Mouse (Mus musculus) left cerebral cortex, adult 18-20 months (tissue): Measurements from ENCODE around the gene Cpe. TPM values are rescaled to one million over a fixed set of nuclear protein-coding genes. Genes with fewer than 3 reads are reported as not detected.
"Not testable (repeated sequence)": the region's sequence is repeated elsewhere in the genome, so short reads cannot be mapped to it uniquely, and the experiment has no call there.

ENCODE experiments used
- DNase-seq, 2 experiments: peaks; one replicate each; pipeline ENCODE4 v3.0.0; 2021 to 2022; ENCODE audit warnings: low spot score in 2 of 2, mixed read lengths in 1 of 2
- total RNA-seq, 2 experiments: library from RNA; stranded (reverse); gene quantifications; 2 replicates each; pipeline ENCODE4 v1.2.3; 2021

Cpe gene
- total RNA-seq, 2 experiments from 2014 or later = 1,840 to 1,955 TPM

GRCm38 (mm10) chr8:64676381-64676780 lies 16.5 kb downstream of the Cpe start:
- no peak for DNase-seq

GRCm38 (mm10) chr8:64674951-64675585 lies 17.8 kb downstream of the Cpe start:
- DNase-seq = no peak

GRCm38 (mm10) chr8:64672920-64673319 lies 19.9 kb downstream of the Cpe start:
- no peak for DNase-seq

- DNase-seq = no peak
Observed at GRCm38 (mm10) chr8:64671937-64672336, 20.9 kb downstream of the Cpe start.

GRCm38 (mm10) chr8:64666305-64666704 lies 26.5 kb downstream of the Cpe start:
- not testable (repeated sequence) for DNase-seq

- DNase-seq = no peak
Observed at GRCm38 (mm10) chr8:64665563-64665962, 27.3 kb downstream of the Cpe start.

GRCm38 (mm10) chr8:64664811-64665210 lies 28.0 kb downstream of the Cpe start:
- DNase-seq = no peak

- DNase-seq = no peak
Observed at GRCm38 (mm10) chr8:64664350-64664749, 28.5 kb downstream of the Cpe start.

GRCm38 (mm10) chr8:64659097-64659496 lies 33.8 kb downstream of the Cpe start:
- DNase-seq = peak; percentile 39 to 58

GRCm38 (mm10) chr8:64657980-64658401 lies 34.9 kb downstream of the Cpe start:
- DNase-seq = peak; percentile 66 to 80

- DNase-seq = no peak
Observed at GRCm38 (mm10) chr8:64657517-64657916, 35.3 kb downstream of the Cpe start.

- no peak for DNase-seq
Observed at GRCm38 (mm10) chr8:64655887-64656286, 37.0 kb downstream of the Cpe start.

GRCm38 (mm10) chr8:64655087-64655486 lies 37.8 kb downstream of the Cpe start:
- no peak for DNase-seq

- no peak for DNase-seq
Observed at GRCm38 (mm10) chr8:64652285-64652684, 40.6 kb downstream of the Cpe start.

- no peak for DNase-seq
Observed at GRCm38 (mm10) chr8:64648063-64648462, 44.8 kb downstream of the Cpe start.

- no peak for DNase-seq
Observed at GRCm38 (mm10) chr8:64647148-64647547, 45.7 kb downstream of the Cpe start.

GRCm38 (mm10) chr8:64646421-64646820 lies 46.4 kb downstream of the Cpe start:
- no peak for DNase-seq

- DNase-seq = no peak
Observed at GRCm38 (mm10) chr8:64644108-64645005, 48.5 kb downstream of the Cpe start.

GRCm38 (mm10) chr8:64643382-64643781 lies 49.5 kb downstream of the Cpe start:
- DNase-seq = no peak

- no peak for DNase-seq
Observed at GRCm38 (mm10) chr8:64642799-64643198, 50.1 kb downstream of the Cpe start.

- DNase-seq = no peak
Observed at GRCm38 (mm10) chr8:64640599-64640998, 52.3 kb downstream of the Cpe start.

GRCm38 (mm10) chr8:64639676-64640075 lies 53.2 kb downstream of the Cpe start:
- DNase-seq = no peak
